Mouse (Mus musculus) bone marrow macrophage, adult 2 months (primary cell): ENCODE data around the gene Samd4b.

Experiments used
- CTCF ChIP-seq: IDR thresholded peaks from 2 replicates; pipeline ENCODE4 v1.5.1; 2012; ENCODE audit warnings: low read depth, mild to moderate bottlenecking, low read length, moderate library complexity
- POLR2A ChIP-seq: IDR thresholded peaks from 2 replicates; pipeline ENCODE4 v1.6.1; 2012; ENCODE audit warnings: mild to moderate bottlenecking, low read depth, low read length, borderline replicate concordance

DNA sequence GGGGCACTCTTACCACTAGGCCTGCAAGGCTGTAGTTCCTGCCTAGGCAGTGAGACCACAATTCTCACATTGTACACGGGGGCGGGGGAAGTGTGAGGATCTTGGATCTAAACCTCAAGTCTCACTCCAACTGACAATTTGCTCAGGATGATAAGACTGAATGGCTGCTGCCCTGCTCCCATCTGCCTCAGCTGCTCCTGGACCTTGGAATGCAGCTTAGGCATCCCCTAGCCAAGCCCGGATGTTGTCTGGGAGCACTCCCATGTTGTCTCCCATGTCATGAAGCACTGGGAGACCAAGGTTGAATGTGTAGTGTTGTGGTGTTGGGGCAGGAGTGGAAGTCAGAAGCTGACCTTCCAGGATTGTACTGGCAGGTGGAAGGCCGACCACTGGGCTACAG, 30.4 kb downstream of the Samd4b start:
- TF ChIP-seq CTCF (no peak), POLR2A (no peak)
